8 mouse cellular contexts compared by ENCODE assay signal in genomic region chr13:21168371-21169011, GRCm38 (mm10). TPM values are rescaled to one million over a fixed set of nuclear protein-coding genes. Genes with fewer than 3 reads are reported as not detected.
A peak's percentile ranks its signal among the peaks of the same experiment; 100 is the strongest.
DNase-seq lines count a peak whose midpoint lies in the region; ATAC-seq lines count a peak whose summit lies in the region.

No protein-coding gene starts in this region.

- peak overlapping the region; percentile 90 for H3K4me2 ChIP-seq in heart, embryonic 11.5 days
- peak overlapping the region; percentile 91 for H3K4me2 ChIP-seq in midbrain, embryonic 13.5 days (replicated peaks)

- WGBS in heart, embryonic 11.5 days (ENCODE audit: insufficient replicate concordance), result 1% methylated on average over 16 of the region's 16 CpGs
- WGBS in midbrain, embryonic 13.5 days, result under 1% methylated on average over 16 of the region's 16 CpGs

- no peaks in the 10 kb centered on the region for H3K36me3 ChIP-seq in heart, embryonic 11.5 days (ENCODE audit: control insufficient read depth, insufficient read depth, low read length)
- H3K36me3 ChIP-seq in midbrain, embryonic 13.5 days, result no peaks in the 10 kb centered on the region

- no peaks in the 10 kb centered on the region for H3K4me1 ChIP-seq in heart, embryonic 11.5 days (ENCODE audit: control insufficient read depth, insufficient read depth, low read length)
- peaks cover 22% of the 10 kb centered on the region for H3K4me1 ChIP-seq in midbrain, embryonic 13.5 days (replicated peaks)

- no peak for ATAC-seq in heart, embryonic 11.5 days (replicated peaks; ENCODE audit: insufficient number of reproducible peaks, low FRiP score, low TSS enrichment)
- ATAC-seq in midbrain, embryonic 13.5 days, result no peak
- no peak for ATAC-seq in activated CD4-positive, CD25-positive, alpha-beta regulatory T cell, adult 4 months

- peak; percentile 55 for DNase-seq in adrenal gland, adult 2 months
- DNase-seq in adrenal gland, postnatal 4 days (ENCODE audit: low spot score in 2 of 2), result no peak
- DNase-seq in B cell, adult 2 months, result peak; percentile 47 to 58
- peak; percentile 58 for DNase-seq in cerebellum, adult 9-10 months
- DNase-seq in kidney, postnatal 36 days, result peak; percentile 37 to 48

- H3K9ac ChIP-seq in heart, embryonic 11.5 days (ENCODE audit: low read depth, low read length), result peak overlapping the region; percentile 62
- H3K9ac ChIP-seq in midbrain, embryonic 13.5 days (replicated peaks), result peak overlapping the region; percentile 58

- H3K9me3 ChIP-seq in heart, embryonic 11.5 days (replicated peaks; ENCODE audit: control insufficient read depth, low read length), result no peaks in the 10 kb centered on the region
- no peaks in the 10 kb centered on the region for H3K9me3 ChIP-seq in midbrain, embryonic 13.5 days

- no peak overlapping the region; the same call in 1 of the 2 replicates for H3K27ac ChIP-seq in heart, embryonic 11.5 days (ENCODE audit: low read depth, low read length)
- no peak overlapping the region for H3K27ac ChIP-seq in midbrain, embryonic 13.5 days

- peak overlapping the region; percentile 63 for H3K4me3 ChIP-seq in heart, embryonic 11.5 days (ENCODE audit: low read depth, low read length)
- peak overlapping the region; percentile 61 for H3K4me3 ChIP-seq in midbrain, embryonic 13.5 days (replicated peaks)

- H3K27me3 ChIP-seq in heart, embryonic 11.5 days (ENCODE audit: control insufficient read depth, insufficient read depth, low read length), result no peaks in the 10 kb centered on the region
- 0 out of 2 replicates have a peak, but pooled peaks cover 7% of the 10 kb centered on the region for H3K27me3 ChIP-seq in midbrain, embryonic 13.5 days

RNA-seq across cellular contexts. Expression of gene Trim27, which starts 10.8 kb away (rescaled TPM):
- total RNA-seq in adrenal gland, adult 2 months (2021), result 10 to 100 TPM; 47.9 to 52.0 TPM
- 170 and 180 TPM in 2 replicates for polyA plus RNA-seq in adrenal gland, adult 2 months (2012; rRNA removed)
- total RNA-seq in adrenal gland, postnatal 4 days (2021), result 10 to 100 TPM; 73.3 to 75.1 TPM
- polyA plus RNA-seq in heart, embryonic 11.5 days (2014; fragmentation: Nextera tagmentation; extraction: Ambion mirVana), result 94.9 and 102 TPM in 2 replicates
- 87.2 and 95.5 TPM in 2 replicates for polyA plus RNA-seq in midbrain, embryonic 13.5 days (2015; fragmentation: Nextera tagmentation; extraction: Ambion mirVana)
- 10 to 100 TPM; 16.2 to 18.4 TPM for polyA plus RNA-seq in activated CD4-positive, CD25-positive, alpha-beta regulatory T cell, adult 4 months (2017; shearing (Covaris generic))

RNA-seq across cellular contexts. Expression of gene Olfr1368, which starts 22.8 kb away (rescaled TPM):
- not detected for total RNA-seq in adrenal gland, adult 2 months (2021)
- not detected in 2 replicates for polyA plus RNA-seq in adrenal gland, adult 2 months (2012; rRNA removed)
- not detected for total RNA-seq in adrenal gland, postnatal 4 days (2021)
- not detected in 2 replicates for polyA plus RNA-seq in heart, embryonic 11.5 days (2014; fragmentation: Nextera tagmentation; extraction: Ambion mirVana)
- not detected in 2 replicates for polyA plus RNA-seq in midbrain, embryonic 13.5 days (2015; fragmentation: Nextera tagmentation; extraction: Ambion mirVana)
- not detected for polyA plus RNA-seq in activated CD4-positive, CD25-positive, alpha-beta regulatory T cell, adult 4 months (2017; shearing (Covaris generic))

RNA-seq across cellular contexts. Expression of gene Olfr263, which starts 39.1 kb away (rescaled TPM):
- total RNA-seq in adrenal gland, adult 2 months (2021), result not detected
- not detected in 2 replicates for polyA plus RNA-seq in adrenal gland, adult 2 months (2012; rRNA removed)
- total RNA-seq in adrenal gland, postnatal 4 days (2021), result not detected
- not detected in 2 replicates for polyA plus RNA-seq in heart, embryonic 11.5 days (2014; fragmentation: Nextera tagmentation; extraction: Ambion mirVana)
- polyA plus RNA-seq in midbrain, embryonic 13.5 days (2015; fragmentation: Nextera tagmentation; extraction: Ambion mirVana), result not detected in 2 replicates
- not detected for polyA plus RNA-seq in activated CD4-positive, CD25-positive, alpha-beta regulatory T cell, adult 4 months (2017; shearing (Covaris generic))

RNA-seq across cellular contexts. Expression of gene Olfr1369-ps1, which starts 57.2 kb away (rescaled TPM):
- total RNA-seq in adrenal gland, adult 2 months (2021), result not detected
- polyA plus RNA-seq in adrenal gland, adult 2 months (2012; rRNA removed), result not detected in 2 replicates
- total RNA-seq in adrenal gland, postnatal 4 days (2021), result not detected
- 0.06 TPM in 1 of 2 replicates, not detected in the other for polyA plus RNA-seq in heart, embryonic 11.5 days (2014; fragmentation: Nextera tagmentation; extraction: Ambion mirVana)
- polyA plus RNA-seq in midbrain, embryonic 13.5 days (2015; fragmentation: Nextera tagmentation; extraction: Ambion mirVana), result 0.05 TPM in 1 of 2 replicates, not detected in the other
- polyA plus RNA-seq in activated CD4-positive, CD25-positive, alpha-beta regulatory T cell, adult 4 months (2017; shearing (Covaris generic)), result under 1 TPM; 0.09 to 0.13 TPM

Comparison
In these comparisons a context has a peak if more than half of its experiments do, and no peak if none do; other contexts are left out.
1. DNase-seq: peak in adrenal gland, adult 2 months (single experiment), B cell, adult 2 months (2 of 2), cerebellum, adult 9-10 months (single experiment) and kidney, postnatal 36 days (2 of 2); none in adrenal gland, postnatal 4 days (0 of 2).